In the genomic region with DNA sequence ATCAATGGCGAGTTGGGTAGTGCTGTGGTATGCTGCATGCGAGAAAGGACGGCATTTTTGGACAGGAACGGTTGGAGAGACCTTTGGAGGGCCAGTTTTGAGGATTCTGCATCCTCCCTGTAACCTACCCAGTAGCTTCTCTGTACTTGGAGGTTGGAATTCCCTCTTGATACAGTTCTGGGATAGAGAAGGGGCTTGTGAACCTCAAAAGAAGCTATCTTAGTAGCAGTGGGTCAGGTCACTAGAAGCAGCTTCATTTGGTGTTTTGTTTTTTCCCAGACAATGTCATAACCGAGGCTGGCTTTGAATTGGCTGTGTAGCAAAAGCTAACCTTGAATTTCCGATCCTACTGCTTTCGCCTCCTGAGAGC, we compare ENCODE assay signal across 8 mouse cellular contexts. TPM values are rescaled to one million over a fixed set of nuclear protein-coding genes. Genes with fewer than 3 reads are reported as not detected.
DNase-seq lines count a peak whose midpoint lies in the region; ATAC-seq lines count a peak whose summit lies in the region.

No protein-coding gene starts in this region.

- H3K4me3 ChIP-seq in megakaryocyte, embryonic 14.5 days (replicated peaks) = peak overlapping the region; percentile 100
- peak overlapping the region; percentile 86 for H3K4me3 ChIP-seq in limb, embryonic 13.5 days
- H3K4me3 ChIP-seq in stomach, embryonic 14.5 days (ENCODE audit: low read depth, low read length) = peak overlapping the region; percentile 52

- no peaks in the 10 kb centered on the region for H3K9me3 ChIP-seq in megakaryocyte, embryonic 14.5 days
- no peaks in the 10 kb centered on the region for H3K9me3 ChIP-seq in limb, embryonic 13.5 days
- no peaks in the 10 kb centered on the region for H3K9me3 ChIP-seq in stomach, embryonic 14.5 days (ENCODE audit: control insufficient read depth, low read depth, low read length)

- intact Hi-C loops in gastrocnemius, postnatal 36 days (cut with DNase I) = no loop called here

- peaks cover 19% of the 10 kb centered on the region for H3K36me3 ChIP-seq in megakaryocyte, embryonic 14.5 days (replicated peaks; ENCODE audit: low read length)
- 0 out of 2 replicates have a peak, but pooled peaks cover 6% of the 10 kb centered on the region for H3K36me3 ChIP-seq in limb, embryonic 13.5 days
- no peaks in the 10 kb centered on the region for H3K36me3 ChIP-seq in stomach, embryonic 14.5 days (ENCODE audit: control insufficient read depth, insufficient read depth, low read length)

- ATAC-seq in megakaryocyte, adult 5-6 weeks (ENCODE audit: poor library complexity, severe bottlenecking) = no peak; the same call in 1 of the 2 replicates
- ATAC-seq in limb, embryonic 13.5 days (ENCODE audit: low FRiP score, low read depth) = no peak
- no peak for ATAC-seq in stomach, embryonic 14.5 days (ENCODE audit: insufficient number of reproducible peaks, insufficient read depth, low FRiP score, low read depth)

- H3K4me2 ChIP-seq in limb, embryonic 13.5 days (replicated peaks) = peak overlapping the region; percentile 75
- H3K4me2 ChIP-seq in stomach, embryonic 14.5 days (replicated peaks; ENCODE audit: low read depth, low read length) = peak overlapping the region; percentile 70

- WGBS in limb, embryonic 13.5 days = 24% methylated on average over 7 of the region's 7 CpGs
- WGBS in stomach, embryonic 14.5 days = 16% methylated on average over 7 of the region's 7 CpGs

- H3K4me1 ChIP-seq in megakaryocyte, embryonic 14.5 days = peaks cover 62% of the 10 kb centered on the region
- peaks cover 42% of the 10 kb centered on the region for H3K4me1 ChIP-seq in limb, embryonic 13.5 days
- peaks cover 16% of the 10 kb centered on the region; the same call in 1 of the 2 replicates for H3K4me1 ChIP-seq in stomach, embryonic 14.5 days (ENCODE audit: control insufficient read depth, insufficient read depth, low read length)

- DNase-seq in embryo, embryonic 10.5 days (ENCODE audit: low spot score) = peak; percentile 30
- no peak for DNase-seq in embryo, embryonic 10 days (ENCODE audit: low spot score)
- DNase-seq in gastrocnemius, postnatal 36 days = no peak
- DNase-seq in urinary bladder, adult 18-20 months (ENCODE audit: low spot score in 2 of 2) = no peak

- peak overlapping the region; percentile 89 for H3K9ac ChIP-seq in limb, embryonic 13.5 days
- peak overlapping the region; percentile 25; the same call in 1 of the 2 replicates for H3K9ac ChIP-seq in stomach, embryonic 14.5 days (replicated peaks; ENCODE audit: low read depth, low read length)

- peak overlapping the region; percentile 84; the same call in 1 of the 2 replicates for H3K27ac ChIP-seq in limb, embryonic 13.5 days
- peak overlapping the region; percentile 74; the same call in 1 of the 2 replicates for H3K27ac ChIP-seq in stomach, embryonic 14.5 days (ENCODE audit: low read length)

- H3K27me3 ChIP-seq in megakaryocyte, embryonic 14.5 days (replicated peaks) = no peaks in the 10 kb centered on the region
- H3K27me3 ChIP-seq in limb, embryonic 13.5 days = no peaks in the 10 kb centered on the region
- H3K27me3 ChIP-seq in stomach, embryonic 14.5 days (ENCODE audit: control insufficient read depth, insufficient read depth, low read length) = no peaks in the 10 kb centered on the region

RNA-seq across cellular contexts. Expression of gene Bnip3, which starts 0.9 kb away (rescaled TPM):
- 65.9 and 129 TPM in 2 replicates for polyA plus RNA-seq in megakaryocyte, embryonic 14.5 days (2012; ENCODE audit: insufficient read depth, low replicate concordance)
- total RNA-seq in megakaryocyte, adult 5-6 weeks (2015) = 18.5 and 22.7 TPM in 2 replicates
- 13.1 and 22.2 TPM in 2 replicates for total RNA-seq in megakaryocyte, adult 5-6 weeks (2017)
- polyA plus RNA-seq in limb, embryonic 13.5 days (2015; fragmentation: Nextera tagmentation; extraction: Ambion mirVana) = 133 and 134 TPM in 2 replicates
- 118 and 147 TPM in 2 replicates for polyA plus RNA-seq in stomach, embryonic 14.5 days (2014; fragmentation: Nextera tagmentation; extraction: Ambion mirVana)
- total RNA-seq in gastrocnemius, postnatal 36 days (2021) = 100 to 1,000 TPM; 154 to 230 TPM

RNA-seq across cellular contexts. Expression of gene Jakmip3, which starts 30.4 kb away (rescaled TPM):
- not detected in 2 replicates for polyA plus RNA-seq in megakaryocyte, embryonic 14.5 days (2012; ENCODE audit: insufficient read depth, low replicate concordance)
- total RNA-seq in megakaryocyte, adult 5-6 weeks (2015) = not detected in 2 replicates
- 0.07 TPM in 1 of 2 replicates, not detected in the other for total RNA-seq in megakaryocyte, adult 5-6 weeks (2017)
- 0.45 and 0.46 TPM in 2 replicates for polyA plus RNA-seq in limb, embryonic 13.5 days (2015; fragmentation: Nextera tagmentation; extraction: Ambion mirVana)
- 0.12 and 0.21 TPM in 2 replicates for polyA plus RNA-seq in stomach, embryonic 14.5 days (2014; fragmentation: Nextera tagmentation; extraction: Ambion mirVana)
- total RNA-seq in gastrocnemius, postnatal 36 days (2021) = not detected
